Mouse (Mus musculus) inflammation-experienced regulatory T-cells, adult 6 months (primary cell): ENCODE results near the gene Amh. TPM values are rescaled to one million over a fixed set of nuclear protein-coding genes. Genes with fewer than 3 reads are reported as not detected.
"Not testable (repeated sequence)": the region's sequence is repeated elsewhere in the genome, so short reads cannot be mapped to it uniquely, and the experiment has no call there.

ENCODE experiments used
- ATAC-seq: one replicate; pipeline ENCODE4 v1.8.0; 2017
- polyA plus RNA-seq, 3 experiments: library from polyadenylated mRNA; unstranded; fragments of 100-300 nt; shearing (Covaris generic); gene quantifications; one replicate each; pipeline ENCODE4 v1.2.1; 2017

The Amh gene
- polyA plus RNA-seq, 3 experiments from 2014 or later, result not detected

DNA sequence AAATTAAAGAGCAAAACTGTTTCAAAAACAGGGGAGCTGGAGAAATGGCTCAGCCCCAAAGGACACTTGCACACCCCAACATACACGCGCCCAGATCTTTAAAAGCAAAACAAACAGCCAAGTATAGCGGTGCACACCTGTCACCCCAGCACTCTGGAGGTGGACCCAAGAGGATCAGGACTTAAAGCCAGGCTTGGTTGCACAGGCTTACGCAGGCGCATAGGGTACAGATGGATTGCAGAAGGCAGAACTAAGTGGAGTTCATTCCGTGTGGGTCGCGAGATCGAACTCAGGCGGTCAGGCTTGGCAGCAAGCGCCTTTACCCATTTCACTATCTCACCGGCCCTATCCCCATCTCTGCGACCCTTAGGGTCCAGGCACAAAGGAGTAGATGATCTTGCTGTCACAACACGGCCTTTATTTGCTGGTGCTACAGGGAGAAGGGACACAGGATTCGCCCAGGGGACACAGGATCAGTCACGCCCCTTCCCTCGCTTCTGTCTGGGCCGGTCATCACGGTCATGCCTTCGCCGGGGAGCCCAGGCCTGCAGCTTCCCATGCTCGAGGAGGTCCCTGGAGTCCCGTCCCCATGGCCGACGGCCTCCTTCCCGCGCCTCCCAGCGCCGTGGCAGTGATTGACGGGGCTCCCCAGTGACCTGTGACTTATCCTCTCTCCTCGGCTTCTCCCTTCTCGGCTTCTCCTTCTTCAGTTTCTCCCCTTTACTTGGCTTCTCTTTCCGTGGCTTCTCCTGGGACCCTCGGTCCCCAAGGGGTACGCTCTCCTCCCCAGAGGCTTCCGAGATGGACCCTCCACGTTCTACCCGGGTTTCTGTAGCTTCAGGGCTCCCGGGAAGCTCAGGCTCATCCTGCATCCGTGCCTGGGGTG is 3.3 kb downstream of the Amh start:
- no peak for ATAC-seq

DNA sequence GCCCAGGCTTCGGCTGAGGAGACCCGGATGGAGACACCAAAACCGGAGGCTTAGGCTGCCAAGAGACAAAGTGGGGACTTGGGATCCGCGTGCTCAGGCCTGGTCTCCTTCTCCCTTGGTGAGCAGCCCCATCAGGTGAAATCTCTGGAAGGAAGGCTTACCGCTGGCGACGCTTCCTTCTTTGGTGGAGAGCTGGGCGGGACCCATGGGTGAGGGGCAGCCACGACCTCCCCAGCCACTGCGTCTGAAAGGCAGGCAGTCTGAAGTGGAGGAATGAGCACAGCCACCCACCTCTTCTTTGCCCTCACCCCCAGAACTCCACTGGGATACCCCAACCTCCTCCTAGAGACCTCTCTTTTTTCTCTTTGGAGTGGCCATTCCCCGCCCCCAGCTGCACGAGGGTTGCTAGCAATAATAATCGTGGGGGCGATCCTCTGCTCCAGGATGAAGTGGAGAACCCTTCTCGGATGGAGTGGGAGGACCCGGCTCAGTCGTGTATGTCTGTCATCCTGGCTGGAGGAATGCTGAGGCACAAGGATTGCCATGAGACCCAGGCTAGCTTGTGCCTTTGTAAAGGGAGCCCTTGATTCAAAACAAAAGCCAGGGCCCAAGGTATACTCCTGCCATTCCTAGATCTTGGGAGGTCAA is 4.1 kb downstream of the Amh start:
- no peak for ATAC-seq

DNA sequence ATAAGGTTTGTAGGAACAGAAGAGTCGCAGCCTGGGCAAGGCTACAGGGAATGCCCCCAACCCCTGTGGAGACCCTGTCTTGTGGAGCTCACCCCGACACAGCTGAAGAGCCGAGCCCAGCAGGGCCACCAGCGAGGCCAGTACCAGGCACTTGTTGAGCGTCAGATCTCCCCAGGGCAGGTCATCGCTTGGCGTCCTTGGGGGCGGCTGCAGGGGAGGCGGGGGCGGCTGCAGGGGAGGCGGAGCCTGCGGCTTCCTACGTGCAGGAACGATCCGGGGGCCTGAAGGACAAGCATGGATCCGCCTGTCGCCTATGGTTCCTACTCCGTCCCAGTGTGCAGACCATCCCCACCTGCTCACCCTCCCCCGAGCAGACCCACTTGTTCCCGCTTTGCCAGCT is 5.0 kb downstream of the Amh start:
- ATAC-seq, result no peak

DNA sequence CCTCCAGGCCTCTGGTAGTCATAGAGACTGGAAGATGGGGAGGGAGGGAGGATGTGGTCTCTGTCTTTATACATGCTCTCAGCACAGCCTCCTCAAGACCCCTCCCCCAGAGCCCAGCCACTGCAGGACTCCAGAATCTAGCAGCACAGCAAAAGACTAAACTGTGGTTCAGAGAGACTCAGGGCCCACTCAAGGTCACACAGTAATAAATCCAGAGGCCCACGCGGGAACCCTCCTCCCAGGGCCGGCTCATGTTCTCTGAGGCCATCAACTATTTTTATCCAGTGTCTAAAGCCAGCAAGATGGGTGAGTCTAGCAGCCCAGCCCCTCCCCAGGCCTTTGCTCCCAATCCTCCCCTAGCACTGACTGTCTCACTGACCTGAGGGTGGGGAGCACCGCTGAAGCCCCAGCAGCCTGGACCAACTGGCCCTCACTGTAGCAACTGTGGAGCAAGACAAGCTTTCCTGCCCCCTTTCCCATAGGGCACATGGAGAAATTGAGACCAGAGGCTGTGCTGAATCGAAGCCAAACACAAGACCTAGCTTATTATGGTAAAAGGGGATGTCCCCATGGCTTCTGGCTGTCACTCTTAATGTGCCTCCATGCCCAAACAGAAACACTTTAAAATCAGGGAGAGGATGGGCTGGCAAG is 7.5 kb downstream of the Amh start:
- no peak for ATAC-seq

DNA sequence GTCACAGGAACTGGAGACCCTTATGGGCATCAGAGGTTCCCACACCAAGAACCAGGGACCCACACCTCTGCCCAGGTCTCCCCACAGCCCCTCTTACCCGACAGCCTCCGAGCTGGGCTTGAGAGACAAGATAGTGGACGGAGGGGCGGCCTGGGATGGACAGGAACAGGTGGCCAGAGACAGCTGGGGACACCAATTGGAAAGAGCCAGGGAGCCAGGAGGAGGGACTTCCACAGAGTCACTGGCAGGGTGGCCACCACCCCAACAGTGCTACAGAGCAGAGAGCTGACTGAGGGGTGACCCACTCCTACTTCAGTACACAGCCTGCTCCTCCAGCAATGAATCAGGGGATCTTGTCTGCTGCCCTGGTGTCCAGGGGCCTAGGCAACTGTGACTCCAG is 8.3 kb downstream of the Amh start, which contains the start of gene Jsrp1:
Jsrp1 (minus strand) TSS at position 133 of the 400 bp plus-strand sequence.
- no peak for ATAC-seq

DNA sequence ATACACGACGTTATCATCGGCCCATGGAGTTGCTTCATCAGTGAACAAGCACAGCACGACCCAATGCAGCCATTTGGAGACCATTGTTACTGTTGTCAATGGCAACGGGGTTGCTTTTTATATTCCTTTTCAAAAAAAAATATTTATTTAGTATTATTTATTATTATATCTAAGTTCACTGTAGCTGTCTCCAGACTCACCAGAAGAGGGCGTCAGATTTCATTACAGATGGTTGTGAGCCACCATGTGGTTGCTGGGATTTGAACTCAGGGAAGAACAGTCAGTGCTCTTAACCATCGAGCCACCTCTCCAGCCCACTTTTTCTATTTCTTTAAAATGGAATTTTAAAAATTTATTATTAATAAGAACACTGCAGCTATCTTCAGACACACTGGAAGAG is 9.8 kb downstream of the Amh start:
- no peak for ATAC-seq

DNA sequence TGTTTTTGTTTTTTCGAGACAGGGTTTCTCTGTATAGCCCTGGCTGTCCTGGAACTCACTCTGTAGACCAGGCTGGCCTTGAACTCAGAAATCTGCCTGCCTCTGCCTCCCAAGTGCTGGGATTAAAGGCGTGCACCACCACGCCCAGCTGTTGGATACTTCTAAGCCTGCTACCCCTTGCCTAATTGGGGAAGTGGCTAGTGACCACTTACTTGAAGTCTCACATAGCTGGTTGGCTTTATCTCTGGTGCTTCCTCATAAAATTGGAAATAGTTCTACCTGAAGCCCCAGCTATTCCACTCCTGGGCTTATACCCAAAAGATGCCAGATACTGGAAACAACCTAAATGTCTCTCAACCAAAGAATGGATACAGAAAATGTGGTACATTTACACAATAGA is 11.3 kb downstream of the Amh start:
- ATAC-seq, result not testable (repeated sequence)

DNA sequence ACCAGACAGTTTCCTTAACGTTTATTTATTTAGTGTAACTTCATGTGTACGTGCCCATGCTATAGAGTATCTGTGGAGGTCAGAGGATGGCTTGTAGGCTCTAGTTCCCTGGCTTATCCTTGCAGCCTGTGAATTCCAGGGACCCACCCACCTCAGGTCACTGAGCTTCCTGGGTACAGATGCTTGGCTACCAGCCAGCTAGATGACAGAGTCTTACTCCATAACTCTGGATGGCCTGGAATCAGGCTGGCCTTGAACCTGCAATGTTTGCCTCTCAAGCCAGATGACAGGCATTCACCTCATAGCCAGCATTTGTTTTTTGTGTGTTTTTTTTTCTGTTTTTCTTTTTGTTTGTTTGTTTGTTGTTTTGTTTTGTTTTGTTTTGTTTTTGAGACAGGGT is 12.1 kb downstream of the Amh start:
- no peak for ATAC-seq

DNA sequence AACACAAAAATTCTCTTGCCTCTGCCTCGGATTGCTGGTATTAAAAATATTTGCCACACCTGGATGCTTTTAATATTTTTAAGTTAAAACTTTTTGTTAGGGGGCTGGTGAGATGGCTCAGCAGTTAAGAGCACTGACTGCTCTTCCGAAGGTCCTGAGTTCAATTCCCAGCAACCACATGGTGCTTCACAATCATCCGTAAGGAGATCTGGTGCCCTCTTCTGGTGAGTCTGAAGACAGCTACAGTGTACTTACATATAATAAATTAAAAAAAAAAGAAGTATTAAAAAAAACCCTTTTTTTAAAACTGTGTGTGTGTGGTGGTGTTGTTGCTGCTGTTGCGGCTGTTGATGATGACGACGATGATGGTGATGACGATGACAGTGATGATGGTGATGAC is 12.9 kb downstream of the Amh start:
- not testable (repeated sequence) for ATAC-seq

DNA sequence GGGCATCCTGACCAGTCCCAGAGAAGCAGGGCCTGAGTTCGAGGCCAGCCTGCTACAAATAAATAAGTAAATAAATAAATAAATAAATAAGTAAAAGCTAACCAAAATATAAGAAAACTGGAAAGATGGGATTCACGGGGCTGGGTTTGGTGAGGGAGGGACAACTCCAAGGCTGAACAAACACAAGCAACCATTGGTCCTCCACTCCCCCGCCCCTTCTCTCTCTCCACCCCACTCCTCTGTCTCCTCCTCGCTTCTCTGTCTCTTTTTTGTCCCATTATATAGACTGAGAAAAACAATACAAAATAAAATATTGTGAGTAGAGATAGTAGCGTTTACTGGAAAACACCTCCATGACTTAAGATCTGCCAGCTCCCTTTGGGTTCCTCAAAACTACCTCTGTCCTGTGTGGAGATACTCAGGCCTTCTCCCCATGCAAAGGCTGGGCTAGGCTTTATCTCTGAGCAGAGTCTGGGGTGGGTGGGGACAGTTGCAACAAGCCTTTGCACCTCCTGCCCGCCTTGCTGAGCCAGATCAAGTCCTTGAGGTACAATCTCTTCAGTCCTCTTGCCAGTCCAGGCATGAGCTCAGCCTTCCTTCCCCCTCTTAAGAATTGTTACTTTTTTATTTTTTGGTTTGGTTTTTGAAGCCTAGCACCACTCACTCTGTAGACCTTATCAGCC is 13.7 kb downstream of the Amh start:
- no peak for ATAC-seq

DNA sequence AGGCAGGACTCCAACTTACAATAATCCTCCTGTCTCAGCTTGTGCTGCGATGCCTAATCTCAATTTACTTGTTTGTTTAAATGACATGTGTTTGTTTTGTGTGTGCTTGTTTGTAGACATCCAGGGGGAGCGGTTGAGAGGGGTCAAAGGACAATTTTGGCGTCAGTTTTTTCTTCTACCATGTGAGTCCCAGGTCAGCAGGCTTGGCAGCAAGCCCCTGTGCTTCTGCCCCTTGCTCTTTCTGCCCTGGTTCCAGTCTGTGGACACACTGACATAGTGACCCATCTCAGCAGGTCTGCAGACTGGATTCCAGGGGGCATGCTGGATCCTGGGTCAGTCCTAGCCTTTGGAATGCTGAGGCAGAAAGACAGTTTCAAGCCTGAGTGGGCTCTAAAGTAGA is 14.4 kb downstream of the Amh start:
- no peak for ATAC-seq

DNA sequence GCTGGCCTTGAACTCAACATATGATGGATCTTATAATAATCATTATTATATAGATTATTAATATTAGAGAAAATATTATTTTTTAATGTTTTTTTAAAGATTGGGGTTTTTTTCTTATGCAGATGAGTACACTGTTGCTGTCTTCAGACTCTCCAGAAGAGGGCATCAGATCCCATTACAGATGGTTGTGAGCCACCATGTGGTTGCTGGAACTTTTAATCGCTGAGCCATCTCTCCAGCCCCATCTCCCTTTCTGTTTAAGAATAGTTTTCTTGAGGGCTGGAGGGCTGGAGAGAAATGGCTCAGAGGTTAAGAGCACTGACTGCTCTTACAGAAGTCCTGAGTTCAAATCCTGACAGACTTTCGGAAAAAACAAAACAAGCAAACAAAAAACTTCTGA is 16.9 kb downstream of the Amh start:
- no peak for ATAC-seq

DNA sequence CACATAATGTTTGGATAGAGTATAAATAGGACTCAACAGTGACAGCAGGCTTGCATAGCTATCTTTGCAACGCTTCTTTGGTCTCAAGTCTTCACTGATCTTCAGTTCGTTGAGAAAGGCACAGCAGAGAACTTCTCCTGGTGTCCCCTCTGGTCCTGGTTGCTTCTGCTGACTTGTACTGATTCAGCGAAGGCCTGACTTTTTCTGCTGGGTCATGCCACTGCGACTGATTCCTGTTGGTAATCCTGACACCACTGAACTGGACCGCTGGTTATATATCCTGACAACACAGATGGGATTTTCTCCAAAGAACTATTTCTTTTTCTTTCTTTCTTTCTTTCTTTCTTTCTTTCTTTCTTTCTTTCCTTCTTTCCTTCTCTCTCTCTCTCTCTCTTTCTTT is 17.5 kb downstream of the Amh start:
- ATAC-seq, result no peak

DNA sequence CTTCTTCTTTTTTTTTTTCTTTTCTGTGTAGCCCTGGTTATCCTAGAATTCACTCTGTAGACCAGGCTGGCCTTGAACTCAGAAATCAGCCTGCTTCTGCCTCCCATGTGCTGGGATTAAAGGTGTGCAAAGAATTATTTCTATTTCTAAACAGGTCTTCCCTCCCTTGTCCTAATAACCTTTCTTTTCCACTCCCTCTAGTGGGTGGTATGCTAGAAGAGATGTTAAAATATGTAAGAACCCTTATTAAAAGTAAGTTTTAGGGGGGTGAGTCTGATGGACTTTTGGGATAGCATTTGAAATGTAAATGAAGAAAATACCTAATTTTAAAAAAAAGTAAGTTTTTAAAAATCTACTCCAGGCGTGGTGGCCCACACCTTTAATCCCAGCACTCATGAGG is 18.3 kb downstream of the Amh start:
- no peak for ATAC-seq

DNA sequence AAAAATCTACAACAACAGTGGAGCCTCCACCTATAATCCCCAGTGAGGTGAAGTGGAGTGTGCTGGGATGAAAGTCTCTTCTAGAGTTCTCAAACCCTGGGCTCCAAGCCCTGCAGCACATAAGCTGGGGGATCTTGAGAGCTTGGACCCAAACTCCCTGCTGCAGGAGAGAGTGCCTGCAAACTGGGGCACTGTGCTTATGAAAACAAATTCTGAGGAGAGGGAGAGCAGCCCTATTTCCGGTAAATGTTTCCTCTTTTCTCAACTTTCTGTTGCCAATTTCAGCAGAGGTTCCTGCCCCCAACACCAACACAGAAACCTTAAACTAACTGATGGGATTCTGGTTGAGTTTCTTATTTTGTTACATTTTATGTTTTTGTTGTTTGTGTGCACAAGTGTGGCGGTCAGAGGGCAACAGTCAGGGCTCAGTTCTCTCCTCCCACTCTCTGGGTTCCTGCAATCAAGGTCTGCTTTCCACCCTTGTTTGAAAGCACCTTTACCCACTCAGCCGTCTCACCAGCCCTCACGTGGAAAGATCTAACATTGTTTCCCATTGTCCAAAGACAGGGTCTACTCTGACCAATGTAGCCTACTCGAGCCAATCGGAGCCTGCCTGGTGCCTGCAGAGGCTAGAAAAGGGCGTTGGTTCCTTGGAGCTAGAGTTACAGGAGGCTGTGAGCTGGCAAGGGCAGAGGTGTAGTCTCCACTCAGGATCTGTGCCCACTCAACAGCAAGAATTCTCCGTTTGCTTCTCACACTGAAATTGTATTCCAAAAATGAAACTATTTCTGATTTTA is 19.0 kb downstream of the Amh start:
- ATAC-seq, result no peak

DNA sequence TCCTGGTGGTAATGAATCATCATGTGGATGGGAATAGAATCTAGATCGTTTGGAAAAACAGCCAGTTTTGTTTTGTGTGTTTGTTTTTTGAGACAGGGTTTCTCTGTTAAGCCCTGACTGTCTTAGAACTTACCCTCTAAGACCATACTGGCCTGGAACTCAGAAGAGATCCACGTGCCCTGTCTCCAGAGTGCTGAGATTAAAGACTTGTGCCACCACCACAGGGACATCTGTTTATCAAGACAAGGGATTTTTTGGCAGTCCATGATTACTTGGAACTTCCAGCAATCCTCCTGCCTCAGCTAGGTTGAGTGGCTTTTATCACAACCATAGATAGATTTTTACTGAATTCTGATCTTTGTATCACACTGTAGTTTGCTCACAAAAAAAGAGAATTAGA is 19.8 kb downstream of the Amh start:
- ATAC-seq, result no peak

DNA sequence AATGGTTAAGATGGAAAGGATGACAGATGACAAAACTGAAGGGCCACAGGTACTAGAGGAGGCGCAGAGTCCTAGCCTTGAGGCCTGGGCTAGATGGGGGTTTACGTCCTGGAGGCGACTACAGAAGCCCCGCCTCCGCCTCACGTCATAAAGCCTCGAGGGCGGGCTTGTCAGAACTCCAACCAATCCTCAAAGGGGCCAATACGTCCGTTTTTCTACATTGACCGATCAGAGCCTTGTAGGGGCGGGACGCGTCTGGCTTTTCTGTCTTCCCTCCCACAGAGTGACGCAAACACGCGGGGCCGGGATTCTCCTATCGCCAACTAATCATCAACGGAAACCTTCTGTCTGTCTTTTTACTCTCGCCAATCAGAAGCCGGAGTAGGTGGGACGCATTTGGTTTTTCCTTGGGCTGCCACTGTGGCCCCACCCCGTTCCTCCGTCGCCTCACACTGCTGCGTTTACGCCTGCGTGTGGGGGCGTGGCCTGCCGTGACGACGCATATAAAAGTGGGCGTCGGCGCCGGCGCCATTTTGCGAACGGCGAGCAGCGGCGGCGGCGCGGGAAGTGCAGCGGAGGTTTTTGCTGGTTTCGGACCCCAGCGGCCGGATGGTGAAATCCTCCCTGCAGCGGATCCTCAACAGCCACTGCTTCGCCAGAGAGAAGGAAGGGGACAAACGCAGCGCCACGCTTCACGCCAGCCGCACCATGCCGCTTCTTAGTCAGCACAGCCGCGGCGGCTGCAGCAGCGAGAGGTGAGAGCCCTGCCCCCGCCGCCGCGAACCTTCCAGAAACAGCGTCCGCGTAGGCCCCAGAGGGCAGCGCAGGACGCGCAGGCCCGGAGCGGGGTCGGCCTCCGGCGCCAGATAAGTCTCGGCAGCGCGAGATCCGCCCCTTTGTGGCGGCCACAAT is 21.4 kb downstream of the Amh start, which contains the start of gene Oaz1:
Oaz1 (plus strand) TSS at position 506 of the 912 bp plus-strand sequence.
- peak; percentile 90 for ATAC-seq

DNA sequence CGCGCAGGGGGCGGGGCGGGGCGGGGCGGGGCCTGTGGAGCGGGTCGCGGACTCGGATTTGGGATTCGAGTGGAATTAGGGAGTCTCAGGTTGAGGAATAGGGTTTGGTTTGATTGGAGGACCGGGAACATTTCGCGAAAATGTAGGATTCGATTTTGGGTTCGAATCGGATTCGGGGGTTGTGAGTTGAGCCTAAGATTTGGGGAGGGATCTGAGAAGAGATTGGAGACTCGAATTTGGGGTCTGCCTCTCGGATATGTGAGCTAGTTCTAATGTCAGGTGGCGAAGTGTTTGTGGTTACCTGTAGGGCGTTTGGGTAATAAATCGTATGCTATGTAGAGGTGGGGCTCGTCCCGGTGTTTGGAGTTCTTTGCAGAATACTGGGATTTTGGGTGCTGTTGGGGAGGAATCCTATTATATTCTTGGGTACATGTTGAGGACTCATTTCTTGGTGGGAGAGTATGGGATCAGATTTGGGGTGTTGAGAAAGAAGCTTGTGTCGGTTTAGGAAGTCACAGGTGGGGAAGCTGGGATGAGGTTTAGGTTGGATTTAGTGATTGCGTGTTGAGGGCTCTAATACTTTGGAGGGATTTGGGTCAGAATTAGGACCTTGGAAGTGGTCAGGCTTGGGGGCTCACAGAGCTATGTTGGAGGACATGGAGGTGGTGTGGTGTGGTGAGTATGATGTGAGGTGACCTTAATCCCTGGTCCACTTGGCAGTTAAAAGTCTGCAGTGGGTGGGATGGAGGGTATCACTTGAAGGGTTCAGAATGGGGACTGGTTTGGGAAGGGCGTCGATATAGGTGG is 22.2 kb downstream of the Amh start:
- ATAC-seq, result no peak

DNA sequence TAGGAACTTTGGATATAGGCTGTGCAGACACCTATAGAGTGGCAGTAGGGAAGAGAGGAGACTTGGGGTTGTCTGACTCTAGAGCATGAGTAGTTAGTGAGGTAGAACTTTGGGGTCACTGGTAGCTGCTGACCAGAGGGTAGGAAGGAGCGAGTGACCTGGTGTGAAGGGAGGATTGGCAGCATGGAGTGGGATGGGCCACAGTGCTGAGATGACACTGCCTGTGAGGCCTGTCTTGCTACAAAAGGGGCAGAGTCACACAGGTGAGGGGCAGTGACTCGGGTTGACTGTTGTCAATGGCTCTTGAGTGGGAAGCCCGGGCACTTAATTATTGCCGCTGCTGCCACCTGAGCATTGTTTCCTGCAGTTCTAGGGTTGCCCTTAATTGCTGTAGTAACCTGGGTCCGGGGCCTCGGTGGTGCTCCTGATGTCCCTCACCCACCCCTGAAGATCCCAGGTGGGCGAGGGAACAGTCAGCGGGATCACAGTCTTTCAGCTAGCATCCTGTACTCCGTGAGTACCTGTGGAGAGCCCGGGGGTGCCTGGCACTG is 22.9 kb downstream of the Amh start:
- no peak for ATAC-seq

DNA sequence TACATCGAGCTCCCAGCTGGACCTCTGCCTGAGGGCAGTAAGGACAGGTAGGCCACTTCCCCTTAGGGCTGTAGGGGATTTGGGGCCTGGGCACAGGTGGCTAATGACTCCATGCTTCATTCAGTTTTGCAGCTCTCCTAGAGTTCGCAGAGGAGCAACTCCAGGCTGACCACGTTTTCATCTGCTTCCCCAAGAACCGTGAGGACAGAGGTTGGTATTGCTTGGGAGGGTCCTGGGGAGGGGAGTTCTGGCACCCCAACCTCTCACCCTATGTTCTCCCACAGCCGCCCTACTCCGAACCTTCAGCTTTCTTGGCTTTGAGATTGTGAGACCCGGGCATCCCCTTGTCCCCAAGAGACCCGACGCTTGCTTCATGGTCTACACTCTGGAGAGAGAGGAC is 23.5 kb downstream of the Amh start:
- not testable (repeated sequence) for ATAC-seq
